Mouse (Mus musculus) kidney, postnatal 14 days (tissue): ENCODE results near the gene Cenpm.
A peak's percentile ranks its signal among the peaks of the same experiment; 100 is the strongest.

Experiments used
- DNase-seq: peaks from one replicate; pipeline ENCODE4 v3.0.0; 2022; ENCODE audit warnings: mixed read lengths

The Cenpm gene

GRCm38 (mm10) chr15:82187924-82188323, 56.6 kb downstream of the Cenpm start:
- DNase-seq, result no peak

- DNase-seq, result no peak
Measured at GRCm38 (mm10) chr15:82187401-82187800, 57.1 kb downstream of the Cenpm start.

GRCm38 (mm10) chr15:82186931-82187330, 57.6 kb downstream of the Cenpm start:
- DNase-seq, result no peak

GRCm38 (mm10) chr15:82186131-82186530, 58.4 kb downstream of the Cenpm start:
- DNase-seq, result no peak

GRCm38 (mm10) chr15:82185062-82185783, 59.3 kb downstream of the Cenpm start:
- no peak for DNase-seq

GRCm38 (mm10) chr15:82184656-82185055, 59.9 kb downstream of the Cenpm start:
- peak; percentile 77 for DNase-seq

GRCm38 (mm10) chr15:82184183-82184582, 60.4 kb downstream of the Cenpm start:
- DNase-seq, result peak; percentile 70
